Mouse (Mus musculus) heart, embryonic 13.5 days (tissue): Measurements from ENCODE around the gene Galnt3. TPM values are rescaled to one million over a fixed set of nuclear protein-coding genes. Genes with fewer than 3 reads are reported as not detected.

Source experiments
- ATAC-seq: fragments of 200-750 bp; cut with Nextera tagmentation; 2 replicates; pipeline ENCODE4 v1.8.0; 2017; ENCODE audit warnings: moderate TSS enrichment; ENCODE audit not compliant: insufficient number of reproducible peaks, low FRiP score, low TSS enrichment; ENCODE audit errors: extremely low read depth
- H3K27ac ChIP-seq: fragments of 300-500 bp; sonication (generic); replicated peaks from 2 replicates; pipeline ENCODE4 v1.5.1; 2015; ENCODE audit warnings: moderate library complexity, mild to moderate bottlenecking, inconsistent platforms
- H3K27me3 ChIP-seq: fragments of 300-500 bp; sonication (generic); replicated peaks from 2 replicates; pipeline ENCODE4 v1.6.1; 2015; ENCODE audit warnings: mild to moderate bottlenecking, inconsistent platforms
- H3K36me3 ChIP-seq: fragments of 300-500 bp; sonication (generic); 2 replicates; pipeline ENCODE4 v1.6.1; 2015; ENCODE audit warnings: mild to moderate bottlenecking, inconsistent platforms
- H3K4me1 ChIP-seq: fragments of 300-500 bp; sonication (generic); 2 replicates; pipeline ENCODE4 v1.6.1; 2015; ENCODE audit warnings: inconsistent platforms
- H3K4me2 ChIP-seq: fragments of 300-500 bp; sonication (generic); 2 replicates; pipeline ENCODE4 v1.6.1; 2015; ENCODE audit warnings: inconsistent platforms, mild to moderate bottlenecking, moderate library complexity
- H3K4me3 ChIP-seq: fragments of 300-500 bp; sonication (generic); 2 replicates; pipeline ENCODE4 v1.5.1; 2015; ENCODE audit warnings: moderate library complexity, mild to moderate bottlenecking, inconsistent platforms
- H3K9ac ChIP-seq: fragments of 300-500 bp; sonication (generic); 2 replicates; pipeline ENCODE4 v1.6.1; 2015; ENCODE audit warnings: inconsistent platforms, mild to moderate bottlenecking, moderate library complexity
- H3K9me3 ChIP-seq: fragments of 300-500 bp; sonication (generic); 2 replicates; pipeline ENCODE4 v1.6.1; 2016; ENCODE audit warnings: inconsistent platforms
- WGBS: fragments of 180-500 bp; shearing (Covaris S2); methylation state at CpG from one replicate; pipeline ENCODE4 v1.1.7; 2015; ENCODE audit warnings: mixed read lengths; 5-methylcytosine and 5-hydroxymethylcytosine counted together
- polyA plus RNA-seq: library from polyadenylated mRNA; unstranded; fragments of >200 nt; fragmentation: Nextera tagmentation; extraction: Ambion mirVana; gene quantifications from 2 replicates; pipeline ENCODE4 v1.2.1, GENCODE M21; 2015

Gene Galnt3
- polyA plus RNA-seq, 1 experiment from 2014 or later, result 0.43 TPM

GRCm38 (mm10) chr2:66043441-66044404 is 81.1 kb downstream of the Galnt3 start:
- 67% methylated on average over 17 of the region's 17 CpGs for WGBS
- H3K27me3 ChIP-seq, result no peaks in the 10 kb centered on the region
- H3K4me1 ChIP-seq, result no peaks in the 10 kb centered on the region
- no peak overlapping the region for H3K9ac ChIP-seq
- no peak overlapping the region for H3K4me3 ChIP-seq
- H3K36me3 ChIP-seq, result no peaks in the 10 kb centered on the region
- no peak for ATAC-seq
- H3K4me2 ChIP-seq, result no peak overlapping the region
- H3K27ac ChIP-seq, result no peak overlapping the region
- H3K9me3 ChIP-seq, result 0 out of 2 replicates have a peak, but pooled peaks cover 4% of the 10 kb centered on the region

GRCm38 (mm10) chr2:66041917-66042419 is 82.8 kb downstream of the Galnt3 start:
- 0 out of 2 replicates have a peak, but pooled peaks cover 4% of the 10 kb centered on the region for H3K9me3 ChIP-seq
- H3K4me2 ChIP-seq, result no peak overlapping the region
- no peak for ATAC-seq
- no peak overlapping the region for H3K4me3 ChIP-seq
- no peak overlapping the region for H3K27ac ChIP-seq
- H3K27me3 ChIP-seq, result no peaks in the 10 kb centered on the region
- H3K36me3 ChIP-seq, result no peaks in the 10 kb centered on the region
- no peaks in the 10 kb centered on the region for H3K4me1 ChIP-seq
- WGBS, result 73% methylated on average over 9 of the region's 9 CpGs
- H3K9ac ChIP-seq, result no peak overlapping the region

- Histone ChIP-seq H3K4me2 (no peak overlapping the region), H3K4me1 (no peaks in the 10 kb centered on the region), H3K4me3 (no peak overlapping the region), H3K9me3 (no peaks in the 10 kb centered on the region), H3K27ac (no peak overlapping the region), H3K36me3 (no peaks in the 10 kb centered on the region), H3K9ac (no peak overlapping the region), H3K27me3 (no peaks in the 10 kb centered on the region)
- ATAC-seq, result no peak
- WGBS, result 89% methylated on average over 21 of the region's 21 CpGs
Measured at GRCm38 (mm10) chr2:66041203-66041916, 83.4 kb downstream of the Galnt3 start.

- ATAC-seq, result no peak
- no peaks in the 10 kb centered on the region for H3K27me3 ChIP-seq
Measured at GRCm38 (mm10) chr2:66040611-66041010, 84.2 kb downstream of the Galnt3 start.

GRCm38 (mm10) chr2:66034907-66035679 is 89.7 kb downstream of the Galnt3 start:
- Histone ChIP-seq H3K4me3 (no peak overlapping the region), H3K9me3 (no peaks in the 10 kb centered on the region), H3K27me3 (no peaks in the 10 kb centered on the region), H3K27ac (no peak overlapping the region), H3K9ac (no peak overlapping the region), H3K36me3 (no peaks in the 10 kb centered on the region), H3K4me1 (no peaks in the 10 kb centered on the region), H3K4me2 (no peak overlapping the region)
- no peak for ATAC-seq
- 60% methylated on average over 9 of the region's 9 CpGs for WGBS

More at GRCm38 (mm10) chr2:66040611-66041010, 84.2 kb downstream of the Galnt3 start:
- Histone ChIP-seq H3K27ac (no peak overlapping the region), H3K4me3 (no peak overlapping the region), H3K36me3 (no peaks in the 10 kb centered on the region), H3K4me1 (no peaks in the 10 kb centered on the region), H3K9ac (no peak overlapping the region), H3K4me2 (no peak overlapping the region), H3K9me3 (no peaks in the 10 kb centered on the region)

Other genes with a start within 250 kb of the Galnt3 start
- gene Ttc21b, start 131.6 kb upstream of the Galnt3 start, polyA plus RNA-seq, result 5.7 and 6.0 TPM in 2 replicates